Mouse (Mus musculus): Measurements from ENCODE around the gene Ldb2.

DNA sequence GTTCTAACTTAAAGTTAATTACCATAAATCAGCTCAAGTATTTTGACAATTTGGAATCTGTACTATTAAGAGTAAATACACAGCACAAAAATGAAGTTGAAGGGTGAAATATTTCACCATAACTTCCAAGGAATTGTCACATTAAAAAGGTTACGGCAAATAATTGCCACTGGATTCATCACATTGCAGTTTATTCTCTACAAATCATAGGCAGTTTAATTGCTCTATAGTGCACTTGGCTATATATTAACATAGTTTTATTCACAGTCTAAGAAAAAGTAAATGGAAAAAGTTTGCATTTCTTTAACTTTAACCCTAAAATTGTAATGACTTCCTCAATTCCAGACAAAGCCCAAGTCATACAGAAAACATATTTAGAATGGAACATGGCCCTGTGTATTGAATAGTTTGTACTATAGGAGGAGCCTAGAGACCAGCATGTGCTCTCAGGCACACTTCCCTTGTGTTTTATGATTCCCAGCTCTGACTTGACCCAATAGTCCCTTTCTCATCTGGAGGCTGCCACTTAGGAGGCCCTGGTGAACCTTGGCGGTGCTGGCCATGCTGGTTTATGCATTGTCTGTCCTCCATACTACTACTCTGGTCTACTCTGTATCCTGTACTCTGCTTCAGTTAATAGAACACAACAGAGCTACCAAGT, 255.9 kb downstream of the Ldb2 start:
- no peak for TF ChIP-seq CTCF (IDR thresholded peaks at IDR 0.05; ENCODE audit: low read depth, low read length)
- TF ChIP-seq GATA1 (IDR thresholded peaks at IDR 0.05; ENCODE audit: borderline replicate concordance, low read length): no peak

Data from G1E (cell line).